8 mouse cellular contexts compared by ENCODE assay signal in genomic region chr19:7135525-7135924, GRCm38 (mm10). TPM values are rescaled to one million over a fixed set of nuclear protein-coding genes. Genes with fewer than 3 reads are reported as not detected.
DNase-seq lines count a peak whose midpoint lies in the region; ATAC-seq lines count a peak whose summit lies in the region.

No protein-coding gene starts in this region.

- ATAC-seq in kidney, embryonic 15.5 days (replicated peaks; ENCODE audit: low FRiP score): peak; percentile 85
- peak; percentile 26; the same call in 1 of the 2 replicates for ATAC-seq in midbrain, embryonic 16.5 days
- ATAC-seq in frontal cortex, adult (ENCODE audit: low TSS enrichment): no peak

- WGBS in heart, embryonic 10.5 days: 2% methylated on average over 9 of the region's 9 CpGs
- 6% methylated on average over 9 of the region's 9 CpGs for WGBS in kidney, embryonic 15.5 days
- 3% methylated on average over 9 of the region's 9 CpGs for WGBS in midbrain, embryonic 16.5 days

- intact Hi-C loops in left cerebral cortex, postnatal 4 days (cut with DNase I): no loop called here

- no peak overlapping the region; the same call in 1 of the 2 replicates for H3K4me3 ChIP-seq in heart, embryonic 10.5 days
- H3K4me3 ChIP-seq in kidney, embryonic 15.5 days (replicated peaks): 0 out of 2 replicates have a peak overlapping the region, but pooled peaks have one; percentile 0
- no peak overlapping the region for H3K4me3 ChIP-seq in midbrain, embryonic 16.5 days (ENCODE audit: low read depth, low read length)

- H3K27ac ChIP-seq in heart, embryonic 10.5 days: peak overlapping the region; percentile 85
- H3K27ac ChIP-seq in kidney, embryonic 15.5 days: peak overlapping the region; percentile 94
- peak overlapping the region; percentile 51 for H3K27ac ChIP-seq in midbrain, embryonic 16.5 days (ENCODE audit: low read length)

- no peaks in the 10 kb centered on the region for H3K36me3 ChIP-seq in heart, embryonic 10.5 days
- no peaks in the 10 kb centered on the region for H3K36me3 ChIP-seq in kidney, embryonic 15.5 days
- no peaks in the 10 kb centered on the region for H3K36me3 ChIP-seq in midbrain, embryonic 16.5 days (ENCODE audit: control insufficient read depth, insufficient read depth, low read length)

- peak; percentile 91 for DNase-seq in Muller cell, postnatal 12 days (ENCODE audit: inconsistent ontology term)
- peak; percentile 72 for DNase-seq in cerebellum, adult 9-10 months
- no peak for DNase-seq in heart, embryonic 10.5 days (ENCODE audit: low spot score)
- DNase-seq in c-Kit-positive CD71-positive TER-119-positive erythroid progenitor cells, embryonic 14.5 days (ENCODE audit: low spot score): no peak
- DNase-seq in left cerebral cortex, postnatal 4 days: no peak

- no peaks in the 10 kb centered on the region for H3K9me3 ChIP-seq in heart, embryonic 10.5 days
- H3K9me3 ChIP-seq in kidney, embryonic 15.5 days (replicated peaks): no peaks in the 10 kb centered on the region
- H3K9me3 ChIP-seq in midbrain, embryonic 16.5 days (replicated peaks; ENCODE audit: control insufficient read depth, low read length, poor library complexity, severe bottlenecking): no peaks in the 10 kb centered on the region

- peaks cover 75% of the 10 kb centered on the region for H3K27me3 ChIP-seq in heart, embryonic 10.5 days (ENCODE audit: insufficient read depth, poor library complexity, severe bottlenecking)
- H3K27me3 ChIP-seq in kidney, embryonic 15.5 days: peaks cover 70% of the 10 kb centered on the region
- no peaks in the 10 kb centered on the region for H3K27me3 ChIP-seq in midbrain, embryonic 16.5 days (ENCODE audit: control insufficient read depth, insufficient read depth, low read depth, low read length)

- peak overlapping the region; percentile 32 for H3K4me2 ChIP-seq in kidney, embryonic 15.5 days
- H3K4me2 ChIP-seq in midbrain, embryonic 16.5 days (ENCODE audit: low read length): no peak overlapping the region

- no peak overlapping the region for H3K9ac ChIP-seq in kidney, embryonic 15.5 days
- H3K9ac ChIP-seq in midbrain, embryonic 16.5 days (ENCODE audit: low read depth, low read length): peak overlapping the region; percentile 20; the same call in 1 of the 2 replicates

- peaks cover 77% of the 10 kb centered on the region for H3K4me1 ChIP-seq in heart, embryonic 10.5 days
- H3K4me1 ChIP-seq in kidney, embryonic 15.5 days: peaks cover 92% of the 10 kb centered on the region
- peaks cover 61% of the 10 kb centered on the region for H3K4me1 ChIP-seq in midbrain, embryonic 16.5 days (ENCODE audit: control insufficient read depth, insufficient read depth, low read length)

RNA-seq across cellular contexts. Expression of gene Flrt1, which starts 30.0 kb away (rescaled TPM):
- polyA plus RNA-seq in heart, embryonic 10.5 days (2016; fragmentation: Nextera tagmentation; extraction: Ambion mirVana): 0.53 and 1.0 TPM in 2 replicates
- polyA plus RNA-seq in kidney, embryonic 15.5 days (2015; fragmentation: Nextera tagmentation; extraction: Ambion mirVana): 4.4 and 5.0 TPM in 2 replicates
- 11.6 and 12.0 TPM in 2 replicates for polyA plus RNA-seq in midbrain, embryonic 16.5 days (2015; fragmentation: Nextera tagmentation; extraction: Ambion mirVana)
- total RNA-seq in left cerebral cortex, postnatal 4 days (2021): 10 to 100 TPM; 22.4 to 23.5 TPM

Comparison
In these comparisons a context has a peak if more than half of its experiments do, and no peak if none do; other contexts are left out.
1. DNase-seq: peak in Muller cell, postnatal 12 days (single experiment) and cerebellum, adult 9-10 months (single experiment); none in heart, embryonic 10.5 days (single experiment), c-Kit-positive CD71-positive TER-119-positive erythroid progenitor cells, embryonic 14.5 days (single experiment) and left cerebral cortex, postnatal 4 days (single experiment).
2. Peak in every context shown above with its lines, with median percentiles within 50 percentile points of each other: H3K27ac ChIP-seq.